Mouse (Mus musculus): Measurements from ENCODE around the gene Cacna1h.

- TF ChIP-seq POLR2A (IDR thresholded peaks at IDR 0.05; ENCODE audit: insufficient read depth, low read length): no peak
- no peak for TF ChIP-seq CTCF (IDR thresholded peaks at IDR 0.05; ENCODE audit: low read depth, low read length)
- no peak for TF ChIP-seq EP300 (IDR thresholded peaks at IDR 0.05; ENCODE audit: insufficient read depth, low read depth, low read length)
Measured at GRCm38 (mm10) chr17:25408302-25408999, 25.1 kb downstream of the Cacna1h start.

All from ES-Bruce4 (cell line).